Mouse (Mus musculus): ENCODE measurements around the gene Acox3. TPM values are rescaled to one million over a fixed set of nuclear protein-coding genes. Genes with fewer than 3 reads are reported as not detected.

The Acox3 gene
- total RNA-seq, 1 experiment: 7.2 TPM

DNA sequence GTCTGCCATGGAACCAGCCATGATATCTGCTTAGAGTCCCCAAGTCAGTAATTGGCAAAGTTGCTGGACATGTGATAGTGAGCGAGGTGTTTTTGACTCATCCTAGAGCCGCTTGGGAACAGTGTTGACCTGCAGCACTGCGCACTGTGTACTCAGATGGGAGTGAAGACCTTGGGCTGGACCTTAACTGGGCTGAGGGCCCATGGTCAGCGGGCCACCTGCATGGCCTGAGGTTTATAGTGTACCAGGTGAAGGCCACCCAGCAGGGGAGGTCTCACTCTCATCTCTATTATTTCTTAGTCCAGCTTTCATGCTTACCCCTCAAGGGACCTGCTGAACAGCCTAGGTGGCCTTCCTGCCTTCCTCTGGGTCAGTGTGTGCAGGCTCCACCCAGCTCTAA lies 11.9 kb downstream of the Acox3 start:
- in situ Hi-C loops (cut with MboI; ENCODE audit: low sequenced_read_pairs in 2 of 2, unreplicated experiment in 2 of 2): loop anchor here in 1 of 2 experiments (10.0 kb wide), 2 partner anchors 120 to 260 kb away; no protein-coding TSS in a partner anchor
- TF ChIP-seq CHD2 (IDR thresholded peaks at IDR 0.05; ENCODE audit: low read depth, low read length): no peak
- TF ChIP-seq MAFK (IDR thresholded peaks at IDR 0.05; ENCODE audit: insufficient read depth, low read depth, low read length): no peak
- no peak for TF ChIP-seq ZC3H11A (IDR thresholded peaks at IDR 0.05; ENCODE audit: borderline replicate concordance, low read depth, low read length)
- no peak for TF ChIP-seq HCFC1 (IDR thresholded peaks at IDR 0.05; ENCODE audit: borderline replicate concordance, insufficient read depth, low read length)
- no peak for TF ChIP-seq ZNF384 (IDR thresholded peaks at IDR 0.05; ENCODE audit: low read depth, low read length)
- Histone ChIP-seq H3K36me3 (ENCODE audit: control insufficient read depth, insufficient read depth, low read length, poor library complexity, severe bottlenecking) (peaks cover 3% of the 10 kb centered on the region; the same call in 1 of the 2 replicates), H3K9ac (ENCODE audit: insufficient read depth, low read depth, low read length, poor library complexity, severe bottlenecking) (no peak overlapping the region), H3K27ac (ENCODE audit: insufficient read depth, low read depth, low read length, poor library complexity, severe bottlenecking) (no peak overlapping the region), H3K9me3 (ENCODE audit: control insufficient read depth, insufficient read depth, low read depth, low read length) (no peaks in the 10 kb centered on the region), H3K4me3 (ENCODE audit: insufficient read depth in 1 of 2, low read depth in 1 of 2, low read length in 2 of 2, poor library complexity in 1 of 2, severe bottlenecking in 1 of 2) (no peak overlapping the region), H3K4me1 (ENCODE audit: control insufficient read depth in 2 of 2, insufficient read depth in 2 of 2, low read length in 2 of 2, poor library complexity in 1 of 2) (peaks cover 0 to 5% of the 10 kb centered on the region in 2 experiments; a peak in 1 of 4 replicates)
- no peak for DNase-seq (ENCODE audit: low read depth, low spot score)

DNA sequence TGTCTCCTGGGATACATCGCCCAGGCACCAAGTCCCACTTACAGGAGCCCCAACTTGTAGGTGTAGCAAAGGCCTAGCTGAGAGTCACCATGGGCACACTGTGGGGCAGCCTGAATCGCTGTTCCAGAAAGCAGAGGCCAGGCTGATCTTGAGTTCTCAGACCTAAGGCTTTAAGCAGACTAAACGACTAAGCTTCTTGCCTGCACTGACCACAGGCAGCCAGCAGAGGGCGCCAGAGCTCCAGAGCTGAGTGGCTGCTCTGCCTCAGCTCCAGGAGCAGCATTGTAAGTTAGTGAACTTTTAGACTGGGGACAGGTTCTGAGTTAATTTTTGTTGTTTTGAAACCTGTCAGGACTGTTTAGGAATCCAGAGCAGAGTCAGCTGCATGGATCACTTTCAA lies 12.9 kb downstream of the Acox3 start:
- Histone ChIP-seq H3K36me3 (ENCODE audit: control insufficient read depth, insufficient read depth, low read length, poor library complexity, severe bottlenecking) (peaks cover 3% of the 10 kb centered on the region; the same call in 1 of the 2 replicates), H3K9ac (ENCODE audit: insufficient read depth, low read depth, low read length, poor library complexity, severe bottlenecking) (no peak overlapping the region), H3K4me3 (ENCODE audit: insufficient read depth in 1 of 2, low read depth in 1 of 2, low read length in 2 of 2, poor library complexity in 1 of 2, severe bottlenecking in 1 of 2) (no peak overlapping the region), H3K4me1 (ENCODE audit: control insufficient read depth in 2 of 2, insufficient read depth in 2 of 2, low read length in 2 of 2, poor library complexity in 1 of 2) (peaks cover 0 to 5% of the 10 kb centered on the region in 2 experiments; a peak in 1 of 4 replicates), H3K9me3 (ENCODE audit: control insufficient read depth, insufficient read depth, low read depth, low read length) (no peaks in the 10 kb centered on the region), H3K27ac (ENCODE audit: insufficient read depth, low read depth, low read length, poor library complexity, severe bottlenecking) (no peak overlapping the region)
- in situ Hi-C loops (cut with MboI; ENCODE audit: low sequenced_read_pairs in 2 of 2, unreplicated experiment in 2 of 2): loop anchor here in 1 of 2 experiments (10.0 kb wide), 2 partner anchors 119 to 259 kb away; no protein-coding TSS in a partner anchor
- peak; percentile 95 for TF ChIP-seq ZC3H11A (IDR thresholded peaks at IDR 0.05; ENCODE audit: borderline replicate concordance, low read depth, low read length)
- no peak for TF ChIP-seq MAFK (IDR thresholded peaks at IDR 0.05; ENCODE audit: insufficient read depth, low read depth, low read length)
- no peak for TF ChIP-seq HCFC1 (IDR thresholded peaks at IDR 0.05; ENCODE audit: borderline replicate concordance, insufficient read depth, low read length)
- DNase-seq (ENCODE audit: low read depth, low spot score): peak; percentile 63

DNA sequence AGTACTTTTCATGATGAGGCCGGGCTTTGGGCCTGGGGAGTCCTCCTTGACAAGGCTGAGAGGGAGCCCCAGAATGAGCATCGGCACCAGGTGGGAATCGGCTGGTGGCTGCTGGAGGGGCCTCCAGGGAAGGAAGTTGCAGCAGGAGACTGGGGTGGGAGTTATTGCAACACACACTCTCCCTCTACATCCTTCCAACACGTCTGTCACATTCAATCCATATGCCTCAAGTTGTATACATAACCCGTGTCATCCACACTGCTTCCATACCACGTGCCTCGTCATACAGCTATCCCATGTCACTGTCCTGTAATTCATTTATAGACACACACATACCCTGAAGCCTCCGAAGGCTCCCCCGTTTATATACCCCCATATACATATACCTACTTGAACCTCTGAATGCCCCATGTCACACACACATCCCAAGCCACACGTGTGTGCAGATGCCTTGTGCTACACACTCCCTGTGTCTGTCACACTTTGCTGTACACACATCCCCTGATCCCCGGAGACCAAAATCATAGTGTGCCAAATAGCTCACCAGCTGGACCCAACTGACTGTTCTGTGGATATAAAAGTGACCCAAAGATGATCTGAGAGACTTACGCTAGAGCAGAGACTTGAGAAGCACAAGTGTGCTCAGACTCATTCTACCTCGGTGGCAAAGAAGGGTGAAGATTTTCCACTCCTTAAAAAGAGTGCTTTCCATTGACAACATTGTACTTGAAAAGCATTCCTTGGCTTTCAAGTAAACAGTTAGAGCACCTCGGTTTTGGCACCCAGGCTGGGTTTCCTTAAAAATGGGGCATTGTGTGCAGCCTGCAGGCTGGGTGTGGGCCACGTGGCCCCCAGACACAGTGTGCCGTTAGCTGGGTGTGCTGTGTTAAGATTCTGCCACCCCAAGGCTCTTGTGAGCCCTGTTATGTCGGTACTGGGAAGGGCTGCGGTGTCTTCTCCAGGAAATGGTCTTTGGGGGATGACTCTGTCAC lies 13.6 kb downstream of the Acox3 start:
- DNase-seq (ENCODE audit: low read depth, low spot score): no peak
- H3K27ac ChIP-seq (ENCODE audit: insufficient read depth, low read depth, low read length, poor library complexity, severe bottlenecking): no peak overlapping the region
- peaks cover 0 to 5% of the 10 kb centered on the region in 2 experiments; a peak in 1 of 4 replicates for H3K4me1 ChIP-seq (ENCODE audit: control insufficient read depth in 2 of 2, insufficient read depth in 2 of 2, low read length in 2 of 2, poor library complexity in 1 of 2)
- H3K9me3 ChIP-seq (ENCODE audit: control insufficient read depth, insufficient read depth, low read depth, low read length): no peaks in the 10 kb centered on the region
- H3K9ac ChIP-seq (ENCODE audit: insufficient read depth, low read depth, low read length, poor library complexity, severe bottlenecking): no peak overlapping the region
- peaks cover 3% of the 10 kb centered on the region; the same call in 1 of the 2 replicates for H3K36me3 ChIP-seq (ENCODE audit: control insufficient read depth, insufficient read depth, low read length, poor library complexity, severe bottlenecking)
- in situ Hi-C loops (cut with MboI; ENCODE audit: low sequenced_read_pairs in 2 of 2, unreplicated experiment in 2 of 2): loop anchor here in 1 of 2 experiments (10.0 kb wide), 2 partner anchors 118 to 258 kb away; no protein-coding TSS in a partner anchor
- TF ChIP-seq ZNF384 (IDR thresholded peaks at IDR 0.05; ENCODE audit: low read depth, low read length) (no peak), ZC3H11A (IDR thresholded peaks at IDR 0.05; ENCODE audit: borderline replicate concordance, low read depth, low read length) (no peak), MAFK (IDR thresholded peaks at IDR 0.05; ENCODE audit: insufficient read depth, low read depth, low read length) (no peak), CHD2 (IDR thresholded peaks at IDR 0.05; ENCODE audit: low read depth, low read length) (no peak), HCFC1 (IDR thresholded peaks at IDR 0.05; ENCODE audit: borderline replicate concordance, insufficient read depth, low read length) (no peak)
- H3K4me3 ChIP-seq (ENCODE audit: insufficient read depth in 1 of 2, low read depth in 1 of 2, low read length in 2 of 2, poor library complexity in 1 of 2, severe bottlenecking in 1 of 2): no peak overlapping the region

DNA sequence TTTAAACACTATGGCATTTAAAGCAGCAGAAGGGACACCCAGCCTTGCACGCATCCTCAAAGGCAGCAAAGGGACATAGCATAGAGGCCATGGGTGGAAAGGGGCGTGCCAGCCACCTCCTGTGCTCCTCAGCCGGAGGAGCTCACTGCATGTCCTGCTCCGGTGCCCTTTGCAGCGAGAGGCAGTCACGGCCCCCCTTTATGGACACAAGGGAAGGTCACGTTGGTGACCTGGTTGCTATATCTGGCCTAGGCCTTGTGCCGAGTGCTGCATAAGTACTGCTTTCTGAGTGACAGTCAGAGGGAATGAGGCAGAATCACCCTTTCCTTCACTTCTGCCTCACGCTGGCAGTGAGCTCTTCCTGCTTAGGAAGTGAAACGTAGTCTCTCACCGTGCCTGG lies 17.4 kb downstream of the Acox3 start:
- Histone ChIP-seq H3K4me1 (ENCODE audit: control insufficient read depth in 2 of 2, insufficient read depth in 2 of 2, low read length in 2 of 2, poor library complexity in 1 of 2) (peaks cover 0 to 2% of the 10 kb centered on the region in 2 experiments; a peak in 1 of 4 replicates), H3K36me3 (ENCODE audit: control insufficient read depth, insufficient read depth, low read length, poor library complexity, severe bottlenecking) (peaks cover 3% of the 10 kb centered on the region; the same call in 1 of the 2 replicates), H3K4me3 (ENCODE audit: insufficient read depth in 1 of 2, low read depth in 1 of 2, low read length in 2 of 2, poor library complexity in 1 of 2, severe bottlenecking in 1 of 2) (no peak overlapping the region), H3K9me3 (ENCODE audit: control insufficient read depth, insufficient read depth, low read depth, low read length) (no peaks in the 10 kb centered on the region), H3K9ac (ENCODE audit: insufficient read depth, low read depth, low read length, poor library complexity, severe bottlenecking) (no peak overlapping the region), H3K27ac (ENCODE audit: insufficient read depth, low read depth, low read length, poor library complexity, severe bottlenecking) (no peak overlapping the region)
- in situ Hi-C loops (cut with MboI; ENCODE audit: low sequenced_read_pairs in 2 of 2, unreplicated experiment in 2 of 2): no loop called here
- no peak for DNase-seq (ENCODE audit: low read depth, low spot score)
- no peak for TF ChIP-seq ZNF384 (IDR thresholded peaks at IDR 0.05; ENCODE audit: low read depth, low read length)
- no peak for TF ChIP-seq MAFK (IDR thresholded peaks at IDR 0.05; ENCODE audit: insufficient read depth, low read depth, low read length)
- TF ChIP-seq HCFC1 (IDR thresholded peaks at IDR 0.05; ENCODE audit: borderline replicate concordance, insufficient read depth, low read length): no peak
- no peak for TF ChIP-seq ZC3H11A (IDR thresholded peaks at IDR 0.05; ENCODE audit: borderline replicate concordance, low read depth, low read length)
- no peak for TF ChIP-seq CHD2 (IDR thresholded peaks at IDR 0.05; ENCODE audit: low read depth, low read length)

All from ES-E14 (cell line).